Mouse (Mus musculus): ENCODE data around the gene Tshz2. TPM values are rescaled to one million over a fixed set of nuclear protein-coding genes. Genes with fewer than 3 reads are reported as not detected.

The Tshz2 gene
- total RNA-seq, 2 experiments from 2014 or later = 17.8 to 18.3 TPM

DNA sequence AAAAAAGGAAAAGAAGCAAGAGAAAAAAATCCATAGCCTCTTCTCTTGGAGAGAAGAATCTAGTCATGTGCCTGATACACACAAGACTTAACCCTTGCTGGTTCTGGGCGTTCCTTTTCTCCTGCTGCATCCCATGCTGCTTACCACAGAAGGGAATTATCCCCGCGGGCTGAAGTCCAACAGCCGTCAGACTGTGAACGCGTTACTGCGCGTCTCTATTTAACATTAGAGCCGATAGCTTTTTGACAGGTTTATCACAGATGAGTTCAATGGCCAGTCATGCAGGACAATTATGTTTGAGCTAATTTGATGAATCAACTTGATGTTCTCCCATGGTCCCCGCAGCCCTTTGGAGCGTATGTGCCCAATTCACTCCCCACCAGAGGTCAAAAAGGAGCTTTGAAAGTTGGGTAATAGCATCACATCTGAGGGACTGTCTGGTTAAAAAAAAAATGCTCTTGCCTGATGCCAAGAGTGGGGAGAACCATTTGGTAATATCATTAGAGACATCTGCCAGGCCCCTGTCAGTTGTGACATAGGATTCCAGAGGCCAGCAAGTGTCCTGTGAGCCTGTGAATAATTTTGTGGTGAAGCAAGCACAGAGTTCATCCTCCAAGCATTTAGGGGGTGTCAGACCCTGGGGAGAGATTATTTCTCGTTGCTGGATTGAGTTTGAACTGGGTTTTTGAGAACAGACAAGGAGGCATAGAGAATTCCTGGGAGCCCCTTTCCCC lies 54.1 kb downstream of the Tshz2 start:
- intact Hi-C loops (cut with DNase I; ENCODE audit: low total_unique reads) = no loop called here

DNA sequence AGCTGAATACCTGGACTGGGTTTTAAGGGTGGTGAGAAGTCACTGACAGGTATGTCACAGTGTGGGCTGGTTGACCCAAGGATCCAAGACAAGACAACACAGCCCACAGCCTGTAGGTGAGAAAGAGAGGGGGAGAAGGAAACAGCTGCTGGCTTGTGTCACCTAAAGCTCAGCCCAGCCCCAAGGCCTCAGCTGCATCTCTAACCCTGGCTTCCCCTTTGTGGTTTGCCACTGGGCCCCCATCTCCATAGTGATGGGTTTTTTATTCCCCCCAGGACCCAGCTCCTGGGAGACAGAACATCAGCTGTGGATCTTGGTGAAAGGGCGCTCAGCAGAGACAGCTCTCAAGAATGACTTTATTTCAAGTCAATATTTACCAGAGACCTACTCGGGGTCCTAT lies 57.2 kb downstream of the Tshz2 start:
- DNase-seq = no peak
- intact Hi-C loops (cut with DNase I; ENCODE audit: low total_unique reads) = no loop called here

More for the DNA sequence above, 54.1 kb downstream of the Tshz2 start:
- no peak for DNase-seq

DNA sequence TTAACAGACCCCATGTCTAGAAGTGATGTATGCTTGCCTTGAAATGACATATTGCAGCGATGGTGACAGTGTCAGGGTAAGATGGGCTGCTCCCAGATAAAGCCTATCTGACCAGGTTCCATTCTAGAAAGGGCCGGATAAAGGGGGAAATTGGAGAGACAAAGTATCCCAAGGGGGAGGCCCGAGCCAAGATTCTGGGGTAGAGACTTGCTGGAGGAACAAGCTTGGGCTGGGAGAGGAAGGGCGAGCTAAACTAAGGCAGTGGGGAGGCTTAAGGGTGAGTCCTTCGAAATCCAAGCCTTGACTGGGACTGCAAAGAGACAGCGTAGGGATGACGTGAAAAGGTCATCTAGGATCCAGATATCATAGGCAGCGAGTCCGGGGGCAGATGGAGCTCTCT lies 61.7 kb downstream of the Tshz2 start:
- DNase-seq = no peak
- intact Hi-C loops (cut with DNase I; ENCODE audit: low total_unique reads) = no loop called here

DNA sequence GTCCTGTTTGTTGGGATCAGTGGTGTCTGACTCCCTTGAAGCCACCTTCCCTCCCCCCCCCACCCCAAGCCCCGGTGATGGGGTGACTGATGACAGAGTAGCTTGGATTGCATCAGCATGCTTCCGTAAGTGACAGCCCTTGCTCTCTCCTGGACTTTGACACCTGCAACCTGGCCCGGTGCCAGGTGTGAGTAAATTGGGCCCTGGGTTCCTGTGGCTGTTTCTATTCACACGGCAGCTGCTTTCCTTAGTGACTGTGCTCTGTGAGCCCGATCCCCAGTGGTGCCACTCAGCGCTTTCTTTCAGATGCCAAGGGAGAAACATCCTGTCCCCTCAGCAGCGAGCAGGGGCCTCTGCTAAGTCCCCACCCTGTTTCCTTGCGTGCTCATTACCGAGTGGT lies 62.2 kb downstream of the Tshz2 start:
- no peak for DNase-seq
- intact Hi-C loops (cut with DNase I; ENCODE audit: low total_unique reads) = no loop called here

DNA sequence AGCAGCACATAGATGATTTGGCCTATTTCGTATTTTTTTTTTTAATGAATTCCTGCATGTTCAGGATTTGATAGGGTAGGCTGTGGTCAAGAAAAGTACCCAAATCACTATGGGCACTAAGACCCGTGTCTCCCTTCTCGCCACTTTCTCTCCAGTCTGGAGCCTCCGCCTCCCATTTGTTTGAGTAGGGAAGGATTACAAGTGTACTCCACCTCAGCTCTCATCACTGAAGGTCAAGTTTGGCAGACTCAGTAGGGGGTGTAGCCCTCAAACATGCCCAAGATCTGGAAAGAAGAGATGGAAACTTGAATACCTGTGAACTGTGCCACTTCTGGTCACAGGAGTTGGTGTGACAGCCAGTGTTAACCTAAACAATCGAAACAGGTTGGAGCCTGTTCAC lies 66.3 kb downstream of the Tshz2 start:
- intact Hi-C loops (cut with DNase I; ENCODE audit: low total_unique reads) = no loop called here
- no peak for DNase-seq

DNA sequence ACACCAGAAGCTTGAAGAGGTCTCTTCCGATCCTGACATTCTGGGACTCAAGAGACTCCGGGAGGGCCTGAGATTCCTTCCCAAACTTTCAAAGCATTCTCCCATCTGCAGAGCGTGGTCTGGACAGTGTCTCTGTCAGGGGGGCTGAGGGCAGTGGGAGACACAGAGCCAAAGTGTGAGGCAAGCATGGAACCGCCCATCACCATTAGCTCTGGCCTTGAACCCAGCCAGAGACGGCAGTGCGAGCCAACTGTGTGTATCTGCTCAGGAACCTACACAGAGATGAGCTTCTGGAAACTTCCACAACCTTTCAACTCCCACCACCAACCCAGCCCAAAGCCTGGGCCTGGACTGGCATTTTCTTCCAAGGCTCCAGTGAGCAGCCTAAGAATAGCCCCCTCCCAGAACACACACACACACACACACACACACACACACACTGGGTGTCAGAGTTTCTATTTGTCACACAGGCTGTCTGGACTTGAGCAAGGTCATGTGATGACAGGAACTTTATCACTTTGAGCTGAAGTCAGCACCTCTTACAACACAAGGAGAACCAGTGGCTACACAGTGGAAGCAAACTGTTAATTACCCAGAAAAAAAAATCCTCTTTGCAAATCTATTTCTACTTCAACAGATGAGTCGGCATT lies 67.2 kb downstream of the Tshz2 start:
- intact Hi-C loops (cut with DNase I; ENCODE audit: low total_unique reads) = no loop called here
- DNase-seq = peak; percentile 63

DNA sequence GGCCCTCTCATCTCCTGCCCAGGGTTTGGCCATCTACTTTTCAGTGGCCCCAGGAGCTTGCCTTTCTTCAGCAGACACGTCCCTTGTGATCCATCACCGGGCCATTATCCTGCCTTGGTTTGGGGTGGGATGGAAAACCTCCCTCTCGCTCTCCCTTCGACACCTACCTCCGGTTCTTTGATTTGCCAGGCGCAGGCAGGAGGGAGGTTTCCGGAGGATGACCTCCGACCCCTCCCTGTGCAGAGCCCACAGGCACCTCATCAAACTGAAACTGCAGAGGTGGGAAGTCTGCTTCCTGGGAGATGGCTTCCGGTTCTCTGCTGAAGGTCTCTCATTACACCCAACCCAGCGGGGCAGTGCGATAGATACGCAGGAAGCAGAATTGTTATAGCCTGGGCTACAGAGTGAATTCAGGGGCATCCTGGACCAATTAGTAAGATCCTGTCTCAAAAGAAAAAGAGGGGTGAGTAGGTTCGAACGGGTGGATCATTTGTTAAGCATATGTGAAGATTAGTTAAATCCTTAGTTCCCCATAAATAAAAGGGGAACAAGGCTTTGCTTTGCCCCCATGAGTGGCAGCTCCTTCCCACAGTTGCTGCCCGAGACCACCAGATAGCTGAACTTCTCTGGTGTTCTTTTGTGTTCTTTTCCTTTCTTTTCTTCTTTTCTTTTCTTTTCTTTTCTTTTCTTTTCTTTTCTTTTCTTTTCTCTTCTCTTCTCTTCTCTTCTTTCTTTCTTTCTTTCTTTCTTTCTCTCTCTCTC lies 70.1 kb downstream of the Tshz2 start:
- intact Hi-C loops (cut with DNase I; ENCODE audit: low total_unique reads) = no loop called here
- DNase-seq = no peak

DNA sequence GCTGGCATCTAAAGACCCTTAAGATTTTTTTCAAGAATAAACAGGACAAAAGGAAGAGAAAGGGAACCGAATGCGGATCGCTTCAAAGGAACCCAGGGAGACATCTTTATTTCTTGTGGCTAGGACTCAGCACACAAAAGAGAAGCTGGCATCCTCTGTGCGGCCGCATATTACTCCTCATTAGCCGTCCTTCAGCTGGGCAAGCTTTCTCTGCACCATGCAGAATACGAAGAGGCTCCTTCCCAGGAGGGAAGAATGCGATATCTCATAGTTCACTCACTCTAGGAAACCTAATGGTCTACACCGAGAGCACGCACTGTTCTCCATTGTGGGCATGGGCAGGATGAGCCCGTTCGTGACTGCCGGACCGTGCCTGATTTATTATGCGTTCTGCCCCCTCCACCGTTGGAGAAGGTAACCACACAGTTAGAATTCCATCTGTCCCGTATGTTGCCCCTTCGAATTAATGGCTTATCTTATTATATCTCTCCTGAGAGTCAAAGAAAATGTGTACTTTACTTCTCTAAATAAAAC lies 89.0 kb downstream of the Tshz2 start:
- intact Hi-C loops (cut with DNase I; ENCODE audit: low total_unique reads) = no loop called here

DNA sequence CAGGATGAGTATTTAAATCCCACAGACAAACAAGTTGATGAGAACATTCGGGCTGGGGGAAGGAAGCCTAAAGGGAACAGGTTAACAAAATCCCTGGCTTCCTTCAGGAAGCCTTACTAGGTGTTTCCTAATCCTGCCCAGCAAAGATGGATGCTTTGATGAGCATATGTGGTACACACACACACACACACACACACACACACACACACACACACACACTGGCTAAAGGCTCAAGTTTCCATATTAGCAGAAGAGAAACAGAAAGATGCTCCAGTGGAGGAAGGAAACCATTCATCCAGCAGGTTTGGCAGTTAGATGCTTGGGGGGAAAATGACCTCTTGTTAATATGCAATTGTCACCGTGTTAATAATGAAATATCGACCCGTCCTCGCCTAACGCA lies 89.5 kb downstream of the Tshz2 start:
- DNase-seq = no peak
- intact Hi-C loops (cut with DNase I; ENCODE audit: low total_unique reads) = no loop called here

More for the DNA sequence above, 89.0 kb downstream of the Tshz2 start:
- no peak for DNase-seq

DNA sequence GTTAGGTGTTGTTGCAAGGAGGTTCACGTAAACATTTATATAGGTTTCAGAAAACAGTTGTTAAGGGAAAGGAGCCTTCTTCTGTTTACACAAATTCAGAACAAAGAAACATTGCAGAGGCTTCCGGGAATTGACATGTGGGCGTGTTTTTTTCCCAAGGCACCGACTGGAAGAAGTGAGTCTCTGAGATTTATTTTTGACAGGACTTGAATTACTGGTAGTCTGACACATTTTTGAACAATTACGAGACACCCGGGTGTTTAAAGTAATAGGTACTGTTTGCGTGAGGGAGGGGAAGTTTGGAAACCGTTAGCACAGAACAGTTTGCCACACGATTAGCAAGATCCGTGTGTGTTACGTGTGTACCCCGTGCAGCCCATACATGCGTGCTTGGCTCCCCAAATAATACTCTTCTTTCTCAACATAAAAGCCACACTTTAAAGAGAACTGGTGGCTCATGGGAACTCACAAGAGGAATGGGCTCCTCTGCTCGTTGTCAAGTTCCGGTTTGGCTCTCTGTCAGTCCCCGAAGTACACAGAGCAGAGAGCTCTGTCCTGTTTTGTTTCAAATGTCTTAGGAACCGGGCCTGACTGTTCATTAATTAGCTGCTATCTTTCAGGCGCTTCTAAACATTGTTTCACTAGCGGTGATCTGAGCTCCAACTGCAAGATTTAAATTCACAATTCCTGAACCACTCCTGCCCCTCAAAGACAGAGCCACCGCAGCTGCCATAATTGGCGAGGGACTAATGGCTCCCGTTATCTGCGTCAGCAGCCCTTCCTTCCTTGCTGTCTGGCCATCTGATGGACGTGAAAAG lies 91.0 kb downstream of the Tshz2 start:
- intact Hi-C loops (cut with DNase I; ENCODE audit: low total_unique reads) = no loop called here

DNA sequence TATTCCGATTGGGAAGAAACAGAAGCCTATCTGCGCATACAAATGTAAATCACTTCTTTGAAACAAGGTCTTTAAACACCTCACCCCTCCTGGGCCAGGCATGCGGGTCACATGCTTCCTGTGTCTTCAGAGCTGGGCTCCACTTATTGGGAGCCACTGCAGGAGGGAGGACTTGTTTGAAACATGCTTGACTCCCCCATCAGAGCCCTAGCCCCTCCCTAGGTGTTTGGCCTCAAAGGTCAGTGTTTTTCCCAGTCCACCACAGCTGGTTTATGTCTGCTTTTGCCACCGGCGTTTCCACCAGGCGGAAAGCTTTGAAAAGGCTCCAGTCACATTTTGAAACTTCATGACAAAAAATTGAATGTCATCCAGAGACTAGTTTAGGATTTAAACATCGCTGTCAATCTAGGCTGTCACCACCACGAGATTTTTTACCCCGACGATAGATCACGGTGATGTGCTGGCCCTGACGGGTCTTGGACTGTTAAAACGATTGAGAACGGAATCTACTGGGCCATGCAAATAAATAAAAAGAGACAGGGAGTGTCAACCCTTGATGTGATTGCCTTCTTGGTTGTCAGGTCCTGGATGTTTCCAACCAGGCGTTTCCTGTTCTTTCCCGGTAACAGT lies 96.0 kb downstream of the Tshz2 start:
- intact Hi-C loops (cut with DNase I; ENCODE audit: low total_unique reads) = no loop called here
- DNase-seq = no peak

More for the DNA sequence above, 91.0 kb downstream of the Tshz2 start:
- DNase-seq = no peak

DNA sequence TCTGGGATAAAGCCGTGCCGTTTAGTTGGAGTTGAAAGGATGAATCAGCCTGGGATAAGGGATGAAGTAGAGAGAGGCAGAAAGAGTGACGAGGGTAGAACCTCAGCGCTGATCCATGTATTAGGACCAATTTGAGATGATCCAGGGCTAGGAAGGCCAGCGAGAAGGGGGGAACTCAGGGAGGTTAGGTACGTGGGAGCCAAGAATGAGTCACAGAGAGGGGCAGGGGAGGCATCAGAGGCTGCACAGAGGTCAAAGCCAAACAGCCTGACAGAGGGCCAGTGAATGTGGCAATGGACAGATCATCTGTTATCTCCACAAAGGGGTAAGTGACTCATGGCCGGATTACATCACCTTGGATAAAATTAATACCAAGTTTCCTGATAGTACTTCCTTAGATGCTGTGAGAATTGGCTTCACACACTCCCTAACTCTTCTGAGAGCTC lies 97.8 kb downstream of the Tshz2 start:
- intact Hi-C loops (cut with DNase I; ENCODE audit: low total_unique reads) = no loop called here
- peak; percentile 34 for DNase-seq

DNA sequence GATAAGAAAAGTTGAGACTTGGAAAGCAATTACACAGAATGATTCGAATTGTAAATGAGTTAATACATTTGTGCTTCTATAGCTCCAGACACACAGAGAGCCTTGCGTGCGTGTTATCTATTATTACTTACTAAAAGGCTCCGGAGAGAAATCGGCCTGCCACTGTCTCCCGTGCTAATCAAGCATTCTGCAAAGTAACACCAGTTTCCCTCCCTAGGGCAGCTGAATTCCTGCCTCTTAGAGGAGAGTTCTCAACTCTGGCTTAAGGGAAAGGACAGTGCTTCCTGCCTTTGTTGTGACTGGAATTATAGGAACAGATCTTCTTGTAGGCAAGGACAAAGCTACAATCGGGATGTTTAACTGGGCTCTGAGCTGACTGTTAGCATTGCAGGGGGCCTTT lies 101.2 kb downstream of the Tshz2 start:
- intact Hi-C loops (cut with DNase I; ENCODE audit: low total_unique reads) = no loop called here
- DNase-seq = no peak

DNA sequence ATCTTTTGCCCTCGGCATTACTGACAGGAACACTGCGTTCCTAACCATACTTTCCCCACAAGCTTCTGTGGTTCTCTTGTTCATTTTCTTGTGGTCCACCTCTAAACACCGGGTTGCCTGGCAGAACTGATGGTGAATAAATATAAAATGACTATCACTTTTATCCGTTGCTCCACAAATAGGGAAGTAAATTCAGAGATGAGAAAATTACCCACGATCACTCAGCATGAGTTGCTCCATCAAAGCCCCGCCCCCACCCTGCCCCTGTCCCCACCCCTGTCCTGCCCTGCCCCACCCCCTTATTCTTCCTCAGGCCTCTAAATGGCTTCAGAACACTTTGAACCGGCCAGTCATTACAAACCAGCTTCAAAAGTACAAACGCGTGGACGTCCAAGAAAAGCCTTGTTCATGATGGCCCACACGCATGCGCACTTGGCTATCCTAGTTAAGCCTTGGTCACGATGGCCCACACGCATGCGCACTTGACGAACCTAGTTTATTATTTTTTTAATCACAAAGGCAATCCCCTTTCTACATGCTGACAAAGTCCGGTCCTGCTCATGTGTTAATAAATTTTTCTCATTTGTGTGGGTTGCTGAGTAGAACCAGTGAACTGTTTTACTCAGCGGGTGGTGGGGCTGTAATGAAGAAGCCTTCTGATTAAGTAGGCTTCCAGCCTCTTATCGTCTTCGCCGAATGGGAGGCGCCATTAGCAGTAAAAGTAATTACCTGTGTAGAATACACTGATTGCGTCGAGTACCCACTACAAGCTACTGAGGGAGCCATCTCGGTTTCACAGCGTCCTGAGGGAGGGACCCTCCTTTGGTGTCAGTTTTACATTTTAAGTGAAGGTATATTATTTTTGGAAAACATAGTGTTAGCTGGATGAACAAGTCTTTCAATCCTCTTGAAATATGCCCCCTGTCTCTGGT lies 102.9 kb downstream of the Tshz2 start:
- DNase-seq = no peak
- intact Hi-C loops (cut with DNase I; ENCODE audit: low total_unique reads) = no loop called here

DNA sequence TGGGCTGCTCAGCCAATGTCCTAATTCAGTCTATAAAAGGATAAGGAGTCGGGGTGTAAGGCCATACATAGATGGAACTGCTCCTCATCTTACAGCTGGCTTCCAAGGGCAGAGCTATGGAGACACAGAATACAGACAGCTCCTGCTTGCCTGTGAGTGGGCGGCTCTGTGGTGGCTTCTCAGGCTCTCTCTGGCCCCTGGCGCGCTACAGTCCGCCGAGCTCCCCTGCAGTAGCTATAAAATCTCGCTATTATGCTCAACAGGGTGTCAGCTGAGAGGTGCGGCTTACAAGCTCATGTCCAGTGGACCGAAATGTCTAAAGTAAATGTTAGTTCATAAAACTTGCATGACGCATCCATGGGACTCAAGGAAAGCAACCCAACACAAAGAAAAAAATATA lies 108.2 kb downstream of the Tshz2 start:
- intact Hi-C loops (cut with DNase I; ENCODE audit: low total_unique reads) = no loop called here
- DNase-seq = no peak

DNA sequence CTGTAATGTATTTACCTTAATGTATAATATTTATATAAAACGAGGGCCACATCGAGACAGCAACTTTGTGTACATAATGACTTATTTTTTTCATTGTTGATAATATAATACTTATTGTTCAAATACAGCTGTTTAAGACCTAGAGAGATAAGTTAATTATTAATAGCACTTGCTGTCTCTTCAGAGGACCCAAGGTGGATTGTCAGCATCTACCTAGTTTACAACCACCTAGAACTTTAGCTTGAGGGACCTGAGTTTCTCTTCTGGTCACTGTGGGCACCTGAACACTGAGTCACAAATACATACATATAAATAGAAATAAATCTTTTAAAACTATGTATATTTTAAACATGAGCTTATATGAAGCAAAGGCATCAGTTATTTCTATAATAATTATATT lies 110.0 kb downstream of the Tshz2 start:
- no peak for DNase-seq
- intact Hi-C loops (cut with DNase I; ENCODE audit: low total_unique reads) = no loop called here

DNA sequence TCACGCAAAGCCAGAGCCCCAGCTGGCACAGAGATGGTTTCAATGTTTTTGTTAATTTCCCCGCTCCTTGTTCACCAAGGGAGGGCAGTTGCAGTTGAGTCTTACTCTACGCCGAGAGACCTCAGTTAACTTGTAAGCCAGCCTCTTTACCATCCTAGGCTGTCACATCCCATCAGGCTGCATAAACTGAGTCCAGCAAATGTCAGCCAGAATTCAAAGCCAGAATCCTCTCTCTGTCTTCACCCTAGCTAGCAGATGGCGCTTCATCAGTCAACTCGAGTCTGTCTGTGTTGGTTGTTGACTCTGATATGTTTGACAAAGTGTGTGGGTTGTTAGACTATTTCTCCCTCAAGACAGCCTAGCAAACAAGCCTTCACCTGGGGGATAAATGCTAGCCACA lies 110.5 kb downstream of the Tshz2 start:
- no peak for DNase-seq
- intact Hi-C loops (cut with DNase I; ENCODE audit: low total_unique reads) = no loop called here

DNA sequence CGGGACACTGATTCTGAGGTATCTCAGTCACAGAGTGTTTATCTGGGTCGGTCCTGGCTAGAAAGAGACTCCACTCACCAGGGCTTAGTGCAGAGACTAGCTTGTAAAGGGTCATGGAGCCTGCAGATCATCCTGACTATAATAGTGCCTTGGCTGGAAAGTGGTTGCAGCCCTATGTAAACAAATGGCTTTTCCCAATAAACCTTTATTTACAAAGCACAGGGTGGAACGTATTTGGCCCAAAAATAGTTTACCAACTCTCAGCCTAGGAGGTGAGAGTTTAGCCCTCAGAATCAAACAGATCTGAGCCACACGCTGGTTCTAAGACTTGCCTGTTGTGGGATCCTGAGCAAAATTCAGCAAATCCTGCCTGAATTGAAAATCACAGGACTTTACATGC lies 111.1 kb downstream of the Tshz2 start:
- intact Hi-C loops (cut with DNase I; ENCODE audit: low total_unique reads) = loop anchor here (2.0 kb wide), 1 partner anchor 25 kb away; no protein-coding TSS in a partner anchor
- no peak for DNase-seq
